Mouse (Mus musculus) cortical plate, adult 2 months (tissue): Measurements from ENCODE around the gene 9130023H24Rik. TPM values are rescaled to one million over a fixed set of nuclear protein-coding genes. Genes with fewer than 3 reads are reported as not detected.

Experiments used
- H3K27ac ChIP-seq: fragments of 200-500 bp; 2 replicates; pipeline ENCODE4 v1.5.1; 2012; ENCODE audit warnings: low read length, control low read depth, inconsistent platforms; ENCODE audit not compliant: insufficient read depth
- H3K4me1 ChIP-seq: fragments of 200-500 bp; 2 replicates; pipeline ENCODE4 v1.6.1; 2011; ENCODE audit warnings: low read length; ENCODE audit not compliant: control insufficient read depth, insufficient read depth
- H3K4me3 ChIP-seq: fragments of 200-500 bp; 2 replicates; pipeline ENCODE4 v1.5.1; 2011; ENCODE audit warnings: mild to moderate bottlenecking, low read length, control low read depth; ENCODE audit not compliant: insufficient read depth
- CTCF ChIP-seq: fragments of 200-500 bp; IDR thresholded peaks from 2 replicates; pipeline ENCODE4 v1.5.1; 2011; ENCODE audit warnings: mild to moderate bottlenecking, control low read depth, low read length; ENCODE audit not compliant: insufficient read depth; ENCODE audit errors: extremely low read depth
- POLR2A ChIP-seq: fragments of 200-500 bp; IDR thresholded peaks from 2 replicates; pipeline ENCODE4 v1.6.1; 2011; ENCODE audit warnings: mild to moderate bottlenecking, low read length, control low read depth; ENCODE audit not compliant: insufficient read depth; ENCODE audit errors: extremely low read depth
- polyA plus RNA-seq: library from polyadenylated mRNA; depleted of rRNA; stranded (reverse); fragments of >200 nt; gene quantifications from 2 replicates; pipeline ENCODE4 v1.2.3, GENCODE M21; 2012

9130023H24Rik gene
- polyA plus RNA-seq, 1 experiment = 1.9 TPM

- no peak for TF ChIP-seq CTCF
- TF ChIP-seq POLR2A = no peak
- no peak overlapping the region for H3K27ac ChIP-seq
- H3K4me1 ChIP-seq = peaks cover 2% of the 10 kb centered on the region
- H3K4me3 ChIP-seq = no peak overlapping the region; the same call in 1 of the 2 replicates
Measured at GRCm38 (mm10) chr7:128248081-128249042, 10.5 kb upstream of the 9130023H24Rik start.

GRCm38 (mm10) chr7:128247443-128247842 lies 9.6 kb upstream of the 9130023H24Rik start:
- no peak for TF ChIP-seq POLR2A
- peak; percentile 73 for TF ChIP-seq CTCF
- Histone ChIP-seq H3K27ac (peak overlapping the region; percentile 82; the same call in 1 of the 2 replicates), H3K4me3 (peak overlapping the region; percentile 62), H3K4me1 (peaks cover 2% of the 10 kb centered on the region)

GRCm38 (mm10) chr7:128246496-128247391 lies 8.9 kb upstream of the 9130023H24Rik start, which contains the start of gene Tgfb1i1:
Gene Tgfb1i1, plus strand, starts transcription at chr7:128246812.
- Histone ChIP-seq H3K4me3 (peak within 1 kb of the TSS; percentile 62), H3K4me1 (no peaks in the 10 kb centered on the region), H3K27ac (peak within 1 kb of the TSS; percentile 82)
- TF ChIP-seq POLR2A (peak; percentile 68; the same call in 1 of the 2 replicates), CTCF (no peak)

GRCm38 (mm10) chr7:128245547-128245946 lies 7.7 kb upstream of the 9130023H24Rik start:
- no peak overlapping the region for H3K4me3 ChIP-seq
- H3K4me1 ChIP-seq = no peaks in the 10 kb centered on the region
- TF ChIP-seq CTCF (no peak), POLR2A (no peak)
- H3K27ac ChIP-seq = no peak overlapping the region

- TF ChIP-seq CTCF = no peak
- no peak for TF ChIP-seq POLR2A
- H3K4me3 ChIP-seq = no peak overlapping the region
Measured at GRCm38 (mm10) chr7:128244410-128245025, 6.7 kb upstream of the 9130023H24Rik start.

GRCm38 (mm10) chr7:128243921-128244320 lies 6.1 kb upstream of the 9130023H24Rik start:
- Histone ChIP-seq H3K4me3 (no peak overlapping the region), H3K4me1 (no peaks in the 10 kb centered on the region), H3K27ac (no peak overlapping the region)
- TF ChIP-seq CTCF (no peak), POLR2A (no peak)

More at GRCm38 (mm10) chr7:128244410-128245025, 6.7 kb upstream of the 9130023H24Rik start:
- Histone ChIP-seq H3K27ac (no peak overlapping the region), H3K4me1 (no peaks in the 10 kb centered on the region)

GRCm38 (mm10) chr7:128242331-128242730 lies 4.5 kb upstream of the 9130023H24Rik start:
- Histone ChIP-seq H3K27ac (no peak overlapping the region), H3K4me1 (no peaks in the 10 kb centered on the region), H3K4me3 (no peak overlapping the region)
- no peak for TF ChIP-seq POLR2A
- TF ChIP-seq CTCF = no peak

GRCm38 (mm10) chr7:128240131-128240784 lies 2.4 kb upstream of the 9130023H24Rik start:
- TF ChIP-seq CTCF (no peak), POLR2A (no peak)
- H3K27ac ChIP-seq = no peak overlapping the region
- no peak overlapping the region for H3K4me3 ChIP-seq
- H3K4me1 ChIP-seq = peaks cover 3% of the 10 kb centered on the region; the same call in 1 of the 2 replicates
